In the genomic region with DNA sequence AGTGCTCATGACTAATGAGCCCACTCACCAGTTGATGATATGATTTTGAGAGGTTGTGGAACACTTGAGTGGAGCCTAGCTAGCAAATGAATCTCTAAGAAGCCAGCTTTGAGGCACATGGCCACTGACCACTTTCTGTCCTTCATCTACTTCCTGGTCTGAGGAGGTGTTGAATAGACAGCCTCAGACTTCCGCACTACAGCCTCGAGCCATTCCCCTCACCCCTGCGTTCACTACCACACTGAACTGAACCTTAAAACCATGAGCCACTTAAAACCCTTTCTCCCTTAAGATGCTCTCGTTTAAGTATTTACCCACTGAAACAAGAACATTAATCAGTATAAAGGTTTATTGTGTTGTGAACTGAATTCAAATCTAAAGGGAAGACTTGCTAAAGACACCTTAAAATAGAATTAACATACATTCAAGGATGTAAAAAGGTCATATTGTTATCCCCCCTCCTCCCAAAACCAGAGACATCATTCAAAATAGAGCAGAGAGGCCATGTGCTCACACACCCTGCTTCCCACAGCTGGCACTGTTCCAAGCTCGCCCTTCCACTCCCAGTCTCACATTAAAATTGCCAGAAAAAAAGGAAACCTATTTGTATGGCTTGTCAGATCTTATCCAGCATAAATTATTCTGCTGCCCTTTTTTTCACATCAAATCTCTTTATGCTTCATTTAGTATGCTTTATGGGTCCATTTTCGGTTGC, we compare ENCODE assay signal across 13 mouse cellular contexts.
DNase-seq lines count a peak whose midpoint lies in the region; ATAC-seq lines count a peak whose summit lies in the region.
"Had no signal": no experiment of that assay in that cellular context is flagged by ENCODE, and none has a peak within 500 bp of the region (broad histone marks: within the 10 kb centered on the region; RNA-seq: fewer than 3 reads in every experiment).

No protein-coding gene starts in this region.

- H3K9ac ChIP-seq in forebrain, embryonic 11.5 days (ENCODE audit: low read length): no peak overlapping the region
- H3K9ac ChIP-seq: liver, embryonic 14.5 days had no signal

- no peaks in the 10 kb centered on the region for H3K9me3 ChIP-seq in forebrain, embryonic 11.5 days (ENCODE audit: control insufficient read depth, low read length)
- H3K9me3 ChIP-seq in forebrain, embryonic 10.5 days: no peaks in the 10 kb centered on the region

- peak; percentile 63 for ATAC-seq in forebrain, embryonic 11.5 days (replicated peaks; ENCODE audit: low FRiP score)
- ATAC-seq in erythroid progenitor cell, adult 5-6 weeks (replicated peaks; ENCODE audit: low FRiP score, poor library complexity, severe bottlenecking): no peak
- ATAC-seq: activated CD4-positive, CD25-positive, alpha-beta regulatory T cell, adult 4 months had no signal

- H3K4me3 ChIP-seq in forebrain, embryonic 11.5 days (ENCODE audit: low read depth, low read length): no peak overlapping the region
- H3K4me3 ChIP-seq in forebrain, embryonic 10.5 days: no peak overlapping the region
- H3K4me3 ChIP-seq: gastrocnemius, adult 2 months had no signal

- no peak overlapping the region for H3K27ac ChIP-seq in forebrain, embryonic 11.5 days (ENCODE audit: low read depth, low read length)
- no peak overlapping the region for H3K27ac ChIP-seq in forebrain, embryonic 10.5 days
- H3K27ac ChIP-seq: gastrocnemius, adult 2 months; liver, embryonic 14.5 days had no signal

- DNase-seq in forebrain, embryonic 11.5 days (ENCODE audit: low spot score): peak; percentile 53
- no peak for DNase-seq in forebrain, embryonic 10.5 days (ENCODE audit: extremely low spot score, low spot score)
- DNase-seq in right cerebral cortex, postnatal 4 days: peak; percentile 15
- no peak for DNase-seq in right cerebral cortex, postnatal 25 days
- peak; percentile 16 for DNase-seq in kidney, postnatal 14 days
- DNase-seq in retina, embryonic 14.5 days (ENCODE audit: low spot score): peak; percentile 38
- DNase-seq in heart, adult 8-10 months (ENCODE audit: low spot score): no peak
- DNase-seq: cerebellum, adult 8-10 months; gastrocnemius, adult 2 months; thymus, postnatal 36 days had no signal

- 67% methylated on average over 6 of the region's 6 CpGs for WGBS in forebrain, embryonic 11.5 days
- 88% methylated on average over 6 of the region's 6 CpGs for WGBS in forebrain, embryonic 10.5 days

- H3K4me2 ChIP-seq in forebrain, embryonic 11.5 days (ENCODE audit: low read depth, low read length, severe bottlenecking): no peak overlapping the region

- no peaks in the 10 kb centered on the region for H3K27me3 ChIP-seq in forebrain, embryonic 11.5 days (ENCODE audit: control insufficient read depth, insufficient read depth, low read length)
- no peaks in the 10 kb centered on the region for H3K27me3 ChIP-seq in forebrain, embryonic 10.5 days (ENCODE audit: poor library complexity, severe bottlenecking)

- H3K36me3 ChIP-seq in forebrain, embryonic 11.5 days (ENCODE audit: control insufficient read depth, insufficient read depth, low read length): no peaks in the 10 kb centered on the region
- H3K36me3 ChIP-seq in forebrain, embryonic 10.5 days (replicated peaks): no peaks in the 10 kb centered on the region

- H3K4me1 ChIP-seq in forebrain, embryonic 11.5 days (replicated peaks; ENCODE audit: control insufficient read depth, insufficient read depth, low read length): no peaks in the 10 kb centered on the region
- peaks cover 7% of the 10 kb centered on the region for H3K4me1 ChIP-seq in forebrain, embryonic 10.5 days

Comparison
In these comparisons a context has a peak if more than half of its experiments do, and no peak if none do; other contexts are left out.
1. DNase-seq: peak in forebrain, embryonic 11.5 days (single experiment), right cerebral cortex, postnatal 4 days (single experiment), kidney, postnatal 14 days (single experiment) and retina, embryonic 14.5 days (single experiment); none in forebrain, embryonic 10.5 days (single experiment), right cerebral cortex, postnatal 25 days (single experiment) and heart, adult 8-10 months (single experiment).